In genomic region chr5:90222937-90223336, GRCm38 (mm10) we compare ENCODE assay signal across 8 mouse cellular contexts. TPM values are rescaled to one million over a fixed set of nuclear protein-coding genes. Genes with fewer than 3 reads are reported as not detected.
DNase-seq lines count a peak whose midpoint lies in the region; ATAC-seq and TF ChIP-seq lines count a peak whose summit lies in the region.

No protein-coding gene starts in this region.

- no peaks in the 10 kb centered on the region for H3K9me3 ChIP-seq in hindbrain, embryonic 16.5 days (ENCODE audit: control insufficient read depth, low read length)

- TF ChIP-seq POLR2A in liver, adult 2 months (IDR thresholded peaks at IDR 0.05; ENCODE audit: extremely low read depth, insufficient read depth, low read length), result no peak
- TF ChIP-seq POLR2A in myocyte (IDR thresholded peaks at IDR 0.05; ENCODE audit: insufficient read length, low read depth), result no peak

- H3K9ac ChIP-seq in liver, adult 2 months (ENCODE audit: low read depth, low read length), result 0 out of 2 replicates have a peak overlapping the region, but pooled peaks have one; percentile 11
- peak overlapping the region; percentile 97 for H3K9ac ChIP-seq in hindbrain, embryonic 16.5 days (ENCODE audit: low read depth, low read length)

- H3K4me2 ChIP-seq in hindbrain, embryonic 16.5 days (ENCODE audit: low read length), result peak overlapping the region; percentile 72
- peak overlapping the region; percentile 91 for H3K4me2 ChIP-seq in myocyte (ENCODE audit: low read depth)

- no peaks in the 10 kb centered on the region for H3K27me3 ChIP-seq in liver, adult 2 months (ENCODE audit: control insufficient read depth, insufficient read depth, low read length)
- H3K27me3 ChIP-seq in hindbrain, embryonic 16.5 days (replicated peaks; ENCODE audit: control insufficient read depth, insufficient read depth, low read length), result no peaks in the 10 kb centered on the region
- no peaks in the 10 kb centered on the region for H3K27me3 ChIP-seq in myocyte (ENCODE audit: control insufficient read depth, insufficient read depth, insufficient read length)

- no peaks in the 10 kb centered on the region; the same call in 1 of the 2 replicates for H3K79me2 ChIP-seq in liver, adult 2 months (ENCODE audit: control insufficient read depth, insufficient read depth, low read length)
- H3K79me2 ChIP-seq in myocyte (ENCODE audit: control insufficient read depth, insufficient read depth), result peaks cover 12% of the 10 kb centered on the region

- H3ac ChIP-seq in myocyte (ENCODE audit: control insufficient read depth, insufficient read length), result peak overlapping the region; percentile 52

- peaks cover 3% of the 10 kb centered on the region; the same call in 1 of the 2 replicates for H3K4me1 ChIP-seq in liver, adult 2 months (ENCODE audit: control insufficient read depth, insufficient read depth, low read length)
- peaks cover 10% of the 10 kb centered on the region for H3K4me1 ChIP-seq in hindbrain, embryonic 16.5 days (ENCODE audit: control insufficient read depth, insufficient read depth, low read depth, low read length)

- H3K27ac ChIP-seq in liver, adult 2 months (replicated peaks; ENCODE audit: insufficient read depth, low read depth, low read length), result no peak overlapping the region
- H3K27ac ChIP-seq in hindbrain, embryonic 16.5 days (ENCODE audit: low read depth, low read length), result no peak overlapping the region

- 33% methylated on average over 3 of the region's 3 CpGs for WGBS in liver, adult 2 months
- WGBS in hindbrain, embryonic 16.5 days, result 41% methylated on average over 3 of the region's 3 CpGs

- H3K4me3 ChIP-seq in liver, adult 2 months (ENCODE audit: insufficient read depth, low read depth, low read length), result peak overlapping the region; percentile 81; the same call in 1 of the 2 replicates
- peak overlapping the region; percentile 96 for H3K4me3 ChIP-seq in hindbrain, embryonic 16.5 days (ENCODE audit: low read length)
- H3K4me3 ChIP-seq in myocyte, result peak overlapping the region; percentile 46

- H3K36me3 ChIP-seq in liver, adult 2 months (ENCODE audit: control insufficient read depth, insufficient read depth, low read length), result peaks cover 18% of the 10 kb centered on the region; the same call in 1 of the 2 replicates
- H3K36me3 ChIP-seq in hindbrain, embryonic 16.5 days (ENCODE audit: control insufficient read depth, insufficient read depth, low read length), result peaks cover 25% of the 10 kb centered on the region
- peaks cover 4% of the 10 kb centered on the region for H3K36me3 ChIP-seq in myocyte (ENCODE audit: control insufficient read depth, insufficient read depth)

- ATAC-seq in hindbrain, embryonic 16.5 days, result no peak

- no peak for DNase-seq in liver, adult 2 months (ENCODE audit: extremely low read depth, low read depth, low spot score)
- no peak for DNase-seq in liver
- peak; percentile 8 for DNase-seq in c-Kit-positive CD71-negative TER-119-negative erythroid progenitor cells, embryonic 14.5 days (ENCODE audit: low read depth)
- no peak for DNase-seq in left cerebral cortex, adult 9 months (ENCODE audit: low spot score in 2 of 2)
- no peak for DNase-seq in ovary, postnatal 36 days (ENCODE audit: low spot score)
- no peak for DNase-seq in testis, postnatal 14 days (ENCODE audit: low spot score)

- no peak for TF ChIP-seq CTCF in liver, adult 2 months (IDR thresholded peaks at IDR 0.05; ENCODE audit: low read depth, low read length)

TF ChIP-seq in myocyte, 11 proteins besides CTCF, POLR2A, EP300 and RAD21:
- TF ChIP-seq USF1 (IDR thresholded peaks at IDR 0.05; ENCODE audit: low read depth) (no peak), E2F4 (IDR thresholded peaks at IDR 0.05; ENCODE audit: insufficient read depth) (no peak), POLR2AphosphoS2 (IDR thresholded peaks at IDR 0.05; ENCODE audit: insufficient read length, low read depth) (no peak), MYOD1 (IDR thresholded peaks at IDR 0.05; ENCODE audit: control insufficient read depth in 1 of 3, insufficient read length in 2 of 3, low read depth in 2 of 3) (no peak), MAX (IDR thresholded peaks at IDR 0.05; ENCODE audit: low read depth) (no peak), CEBPB (IDR thresholded peaks at IDR 0.05; ENCODE audit: insufficient read depth, poor library complexity, severe bottlenecking) (no peak), TCF12 (IDR thresholded peaks at IDR 0.05; ENCODE audit: insufficient read depth, poor library complexity, severe bottlenecking) (no peak), TCF3 (IDR thresholded peaks at IDR 0.05; ENCODE audit: insufficient read length, low read depth) (no peak), SRF (IDR thresholded peaks at IDR 0.05; ENCODE audit: control insufficient read depth, insufficient read length, low read depth) (no peak), REST (IDR thresholded peaks at IDR 0.05; ENCODE audit: insufficient read depth, insufficient read length) (no peak), MYOG (IDR thresholded peaks at IDR 0.05; ENCODE audit: control insufficient read depth in 1 of 3, insufficient read depth in 1 of 3, insufficient read length in 2 of 3, low read depth in 2 of 3) (no peak)

RNA-seq across cellular contexts. Expression of gene Cox18, which starts 0.9 kb away (rescaled TPM):
- total RNA-seq in liver, adult 2 months (2014; rRNA removed), result 10.0 and 12.6 TPM in 2 replicates
- 23.2 and 28.8 TPM in 2 replicates for polyA plus RNA-seq in liver, adult 2 months (2012; rRNA removed)
- polyA plus RNA-seq in hindbrain, embryonic 16.5 days (2015; fragmentation: Nextera tagmentation; extraction: Ambion mirVana), result 41.7 and 45.9 TPM in 2 replicates
- 27.7 TPM for polyA plus RNA-seq in myocyte (2012; fragmentation: generic; extraction: Trizol)

Comparison
In these comparisons a context has a peak if more than half of its experiments do, and no peak if none do; other contexts are left out.
1. H3K4me3 ChIP-seq: peak in every context shown above with its lines; median percentile 96 in hindbrain, embryonic 16.5 days; 81 in liver, adult 2 months; 46 in myocyte.